Mouse (Mus musculus): ENCODE data around the gene Specc1l.
"Not testable (repeated sequence)": the region's sequence is repeated elsewhere in the genome, so short reads cannot be mapped to it uniquely, and the experiment has no call there.

The Specc1l gene

GRCm38 (mm10) chr10:75316908-75317761, 105.3 kb downstream of the Specc1l start:
- DNase-seq (ENCODE audit: low read depth), result no peak

GRCm38 (mm10) chr10:75318206-75318605, 106.3 kb downstream of the Specc1l start:
- DNase-seq (ENCODE audit: low read depth), result no peak

- no peak for DNase-seq (ENCODE audit: low read depth)
These were observed 108.4 kb downstream of the Specc1l start for GRCm38 (mm10) chr10:75320321-75320720.

DNA sequence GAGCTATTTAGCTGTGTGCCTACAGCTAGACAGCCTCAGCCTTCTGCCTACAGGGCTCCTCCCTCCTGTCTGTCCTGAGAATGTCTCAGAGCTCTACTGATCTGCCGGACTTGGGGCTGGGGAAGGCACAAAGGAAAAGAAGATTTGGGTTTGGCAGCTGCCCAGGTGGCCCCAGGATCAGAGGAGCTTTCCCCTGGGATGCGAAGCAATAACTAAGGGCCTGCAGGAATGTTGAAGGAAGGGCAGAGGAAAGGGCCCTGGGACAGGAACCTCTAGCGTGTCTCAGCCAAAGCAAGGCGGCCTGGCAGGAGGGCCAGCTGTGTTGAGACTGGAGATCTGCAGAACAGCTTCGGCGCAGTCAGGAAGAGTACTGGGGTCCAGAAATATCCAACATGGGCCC, 111.1 kb downstream of the Specc1l start:
- DNase-seq (ENCODE audit: low read depth), result no peak

GRCm38 (mm10) chr10:75323986-75324385, 112.1 kb downstream of the Specc1l start:
- DNase-seq (ENCODE audit: low read depth), result no peak

DNA sequence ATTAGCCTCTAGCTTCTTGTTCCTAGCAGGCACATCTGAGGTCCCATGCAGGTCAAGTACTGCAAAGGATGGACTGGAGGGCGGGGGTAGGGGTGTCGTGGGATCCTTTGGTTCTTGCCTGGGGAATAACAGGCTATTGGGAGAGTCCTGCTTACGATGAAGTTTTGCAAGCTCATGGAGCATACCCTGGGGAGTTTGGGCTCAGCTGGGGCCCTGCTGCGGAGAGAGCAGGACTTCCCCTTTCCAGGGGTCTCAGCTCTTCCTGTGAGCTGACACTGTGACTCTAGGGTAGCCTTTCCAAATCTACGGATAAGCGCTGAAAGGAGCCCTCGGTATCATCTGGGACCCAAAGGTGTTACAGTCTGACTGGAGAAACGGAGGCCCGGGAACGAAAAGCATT, 112.5 kb downstream of the Specc1l start:
- DNase-seq (ENCODE audit: low read depth), result no peak

DNA sequence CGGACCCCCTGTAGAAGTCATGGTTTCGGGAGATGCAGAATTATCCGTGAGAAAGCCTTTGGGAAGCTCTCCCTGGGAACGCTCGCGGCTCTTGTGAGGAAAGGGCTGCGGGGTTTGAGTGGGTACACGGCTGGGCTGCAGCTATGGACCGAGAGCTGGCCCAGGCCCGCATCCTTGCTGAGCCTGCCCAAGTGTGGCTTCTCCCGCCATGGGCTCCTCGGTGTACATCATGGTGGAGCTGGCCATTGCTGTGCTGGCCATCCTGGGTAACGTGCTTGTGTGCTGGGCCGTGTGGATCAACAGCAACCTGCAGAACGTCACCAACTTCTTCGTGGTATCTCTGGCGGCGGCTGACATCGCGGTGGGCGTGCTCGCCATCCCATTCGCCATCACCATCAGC, 113.9 kb downstream of the Specc1l start:
- DNase-seq (ENCODE audit: low read depth), result no peak

- DNase-seq (ENCODE audit: low read depth), result no peak
These were observed 114.7 kb downstream of the Specc1l start for GRCm38 (mm10) chr10:75326553-75326952.

DNA sequence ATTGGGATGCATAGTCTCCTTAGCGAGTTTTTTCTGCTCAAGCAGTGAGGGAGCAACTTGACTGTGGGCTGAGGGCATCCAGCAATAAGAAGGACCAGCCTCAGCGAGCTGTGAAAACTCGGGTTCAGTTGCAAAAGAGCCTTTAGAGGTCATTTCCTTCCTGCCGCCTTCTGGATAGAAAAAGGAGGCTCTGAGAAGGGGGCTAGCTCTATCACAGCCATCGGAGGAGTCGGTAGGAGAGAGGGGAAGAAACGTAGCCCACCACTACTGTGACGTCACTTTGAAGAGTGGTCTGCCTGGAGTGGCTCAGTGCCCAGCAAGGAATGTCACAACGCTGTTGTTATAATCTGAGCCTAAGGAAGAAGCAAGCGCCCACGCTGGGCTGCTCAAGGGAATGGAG, 115.2 kb downstream of the Specc1l start:
- DNase-seq (ENCODE audit: low read depth), result no peak

- no peak for DNase-seq (ENCODE audit: low read depth)
These were observed 116.4 kb downstream of the Specc1l start for GRCm38 (mm10) chr10:75328201-75328704.

DNA sequence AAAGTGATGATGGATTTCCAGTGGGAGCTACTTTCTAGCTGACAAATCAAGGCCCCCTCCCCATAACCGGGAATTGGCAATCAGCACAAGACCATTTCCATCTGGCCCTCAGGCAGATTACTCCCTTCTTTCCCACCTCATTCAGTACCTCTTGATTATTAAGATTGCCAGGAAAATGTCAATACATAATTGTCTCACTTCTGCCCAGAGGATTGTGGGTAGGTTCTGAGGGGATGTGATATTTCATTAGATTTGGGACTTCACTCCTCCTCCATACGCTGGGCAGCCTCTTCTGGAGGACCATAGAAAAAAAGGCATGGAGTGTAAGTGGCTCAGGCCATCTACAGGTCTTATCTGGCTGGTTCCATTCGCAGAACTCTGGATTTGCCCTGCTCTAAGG, 120.4 kb downstream of the Specc1l start:
- no peak for DNase-seq (ENCODE audit: low read depth)

GRCm38 (mm10) chr10:75333176-75333776, 121.4 kb downstream of the Specc1l start:
- no peak for DNase-seq (ENCODE audit: low read depth)

- no peak for DNase-seq (ENCODE audit: low read depth)
These were observed 122.3 kb downstream of the Specc1l start for GRCm38 (mm10) chr10:75334175-75334574.

DNA sequence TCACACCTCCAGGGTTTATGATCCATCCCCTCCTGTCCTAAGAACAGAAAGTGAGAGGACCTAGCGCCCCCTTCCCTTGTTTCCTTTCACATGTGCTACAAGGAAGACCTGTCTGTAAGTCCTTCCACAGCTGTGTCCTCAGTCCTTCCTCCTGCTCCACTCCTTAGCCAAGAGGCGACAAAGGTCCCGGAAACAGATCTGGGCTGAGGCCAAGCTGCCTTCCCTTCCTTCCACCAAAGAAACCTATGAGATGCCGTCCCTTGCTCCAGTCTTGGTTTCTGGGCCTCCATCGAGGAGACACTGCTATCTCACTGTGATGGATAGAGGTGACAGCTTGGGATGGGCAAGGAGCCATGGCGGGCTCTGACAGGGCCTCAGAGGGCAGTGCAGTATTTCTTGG, 123.2 kb downstream of the Specc1l start:
- DNase-seq (ENCODE audit: low read depth), result no peak

DNA sequence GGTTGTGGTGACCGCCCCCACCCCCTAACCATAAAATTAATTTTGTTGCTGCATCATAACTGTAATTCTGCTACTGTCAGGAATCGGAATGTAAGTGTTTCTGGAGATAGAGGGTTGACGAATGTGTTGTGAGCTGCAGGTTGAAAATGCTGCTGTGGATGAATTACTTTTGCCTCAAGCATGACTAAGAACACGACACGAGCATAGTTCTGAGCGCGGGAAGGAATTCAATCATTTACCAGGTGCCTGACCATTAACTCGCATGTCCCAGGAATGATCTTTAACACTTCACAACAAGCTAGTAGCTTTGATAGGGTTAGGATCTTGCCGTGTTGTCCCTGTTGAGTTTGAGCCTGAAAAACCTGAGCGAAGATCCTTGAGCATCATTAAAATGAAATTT, 125.4 kb downstream of the Specc1l start:
- no peak for DNase-seq (ENCODE audit: low read depth)

GRCm38 (mm10) chr10:75338852-75339251, 127.0 kb downstream of the Specc1l start:
- DNase-seq (ENCODE audit: low read depth), result no peak

- no peak for DNase-seq (ENCODE audit: low read depth)
These were observed 127.5 kb downstream of the Specc1l start for GRCm38 (mm10) chr10:75339377-75339776.

GRCm38 (mm10) chr10:75341936-75342335, 130.1 kb downstream of the Specc1l start:
- DNase-seq (ENCODE audit: low read depth), result no peak

GRCm38 (mm10) chr10:75344563-75344962, 132.7 kb downstream of the Specc1l start:
- DNase-seq (ENCODE audit: low read depth), result not testable (repeated sequence)

DNA sequence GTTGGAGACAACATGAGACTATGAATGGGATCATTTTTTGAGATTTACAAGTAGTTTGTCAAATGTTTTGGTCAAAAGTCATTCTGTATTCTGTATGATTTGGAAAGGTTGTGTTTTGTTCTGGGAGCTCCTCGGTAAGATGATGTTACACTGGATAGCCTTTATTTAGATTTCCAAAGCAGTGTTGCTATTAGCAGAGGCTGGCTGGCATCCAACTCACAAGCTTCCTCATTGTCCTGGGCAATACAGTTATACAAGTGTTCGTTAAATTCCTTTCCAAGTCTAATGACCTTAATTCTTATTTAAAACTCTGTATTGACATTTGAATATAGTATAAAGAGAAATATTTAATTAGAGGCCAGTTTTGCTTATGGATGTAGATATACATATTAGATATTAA, 133.4 kb downstream of the Specc1l start:
- no peak for DNase-seq (ENCODE audit: low read depth)

GRCm38 (mm10) chr10:75350564-75350963, 138.7 kb downstream of the Specc1l start:
- DNase-seq (ENCODE audit: low read depth), result no peak

- DNase-seq (ENCODE audit: low read depth), result no peak
These were observed 140.7 kb downstream of the Specc1l start for GRCm38 (mm10) chr10:75352541-75352940.

GRCm38 (mm10) chr10:75353838-75354241, 142.0 kb downstream of the Specc1l start:
- not testable (repeated sequence) for DNase-seq (ENCODE audit: low read depth)
